ENCODE assay signal across 10 mouse cellular contexts in genomic region chr8:94354571-94354970, GRCm38 (mm10). TPM values are rescaled to one million over a fixed set of nuclear protein-coding genes. Genes with fewer than 3 reads are reported as not detected.
DNase-seq lines count a peak whose midpoint lies in the region; ATAC-seq and TF ChIP-seq lines count a peak whose summit lies in the region.
"Had no signal": no experiment of that assay in that cellular context is flagged by ENCODE, and none has a peak within 500 bp of the region (broad histone marks: within the 10 kb centered on the region; RNA-seq: fewer than 3 reads in every experiment).

No protein-coding gene starts in this region.

- H3K9me3 ChIP-seq in heart, embryonic 11.5 days (replicated peaks; ENCODE audit: control insufficient read depth, low read length): no peaks in the 10 kb centered on the region
- H3K9me3 ChIP-seq in forebrain, embryonic 16.5 days (ENCODE audit: control insufficient read depth, low read length): no peaks in the 10 kb centered on the region
- H3K9me3 ChIP-seq in midbrain, embryonic 10.5 days (replicated peaks): no peaks in the 10 kb centered on the region

- H3K27ac ChIP-seq in heart, embryonic 11.5 days (ENCODE audit: low read depth, low read length): no peak overlapping the region
- peak overlapping the region; percentile 84 for H3K27ac ChIP-seq in thymus, adult 2 months (ENCODE audit: control insufficient read depth, insufficient read depth, low read length)
- no peak overlapping the region for H3K27ac ChIP-seq in forebrain, embryonic 16.5 days (ENCODE audit: low read length)
- no peak overlapping the region for H3K27ac ChIP-seq in midbrain, embryonic 10.5 days (replicated peaks)
- H3K27ac ChIP-seq: hindbrain, postnatal 0 days; macrophage had no signal

- no peaks in the 10 kb centered on the region for H3K36me3 ChIP-seq in heart, embryonic 11.5 days (ENCODE audit: control insufficient read depth, insufficient read depth, low read length)
- H3K36me3 ChIP-seq in thymus, adult 2 months (ENCODE audit: control insufficient read depth, insufficient read depth, low read length): no peaks in the 10 kb centered on the region
- no peaks in the 10 kb centered on the region for H3K36me3 ChIP-seq in forebrain, embryonic 16.5 days (ENCODE audit: control insufficient read depth, insufficient read depth)
- no peaks in the 10 kb centered on the region for H3K36me3 ChIP-seq in midbrain, embryonic 10.5 days

- peak; percentile 36 to 40 for DNase-seq in heart, adult 9 months (ENCODE audit: low spot score in 2 of 2)
- DNase-seq in lung, postnatal 25 days (ENCODE audit: low spot score): peak; percentile 89
- DNase-seq in thymus, adult 2 months: peak; percentile 57
- DNase-seq in left cerebral cortex, postnatal 14 days (ENCODE audit: low spot score in 2 of 2): no peak
- no peak for DNase-seq in midbrain, embryonic 10.5 days (ENCODE audit: low spot score)

- H3K9ac ChIP-seq in heart, embryonic 11.5 days (ENCODE audit: low read depth, low read length): no peak overlapping the region
- H3K9ac ChIP-seq in forebrain, embryonic 16.5 days (replicated peaks; ENCODE audit: low read depth, low read length): no peak overlapping the region

- no peak for TF ChIP-seq CTCF in thymus, adult 2 months (IDR thresholded peaks at IDR 0.05; ENCODE audit: borderline replicate concordance, control insufficient read depth, extremely low read depth, insufficient read depth, low read length, poor library complexity)

- no peak for TF ChIP-seq POLR2A in thymus, adult 2 months (IDR thresholded peaks at IDR 0.05; ENCODE audit: control insufficient read depth, extremely low read depth, insufficient read depth, low read length, poor library complexity)

- no peak for ATAC-seq in heart, embryonic 11.5 days (replicated peaks; ENCODE audit: insufficient number of reproducible peaks, low FRiP score, low TSS enrichment)
- peak; percentile 86 for ATAC-seq in inflammation-experienced regulatory T-cells, adult 6 months
- no peak for ATAC-seq in forebrain, embryonic 16.5 days
- ATAC-seq: hindbrain, postnatal 0 days had no signal

- H3K4me3 ChIP-seq in heart, embryonic 11.5 days (ENCODE audit: low read depth, low read length): no peak overlapping the region
- H3K4me3 ChIP-seq in thymus, adult 2 months (ENCODE audit: control insufficient read depth, insufficient read depth, low read length): no peak overlapping the region
- no peak overlapping the region for H3K4me3 ChIP-seq in forebrain, embryonic 16.5 days (replicated peaks; ENCODE audit: low read length)
- no peak overlapping the region for H3K4me3 ChIP-seq in midbrain, embryonic 10.5 days

- no peaks in the 10 kb centered on the region for H3K27me3 ChIP-seq in heart, embryonic 11.5 days (ENCODE audit: control insufficient read depth, insufficient read depth, low read length)
- no peaks in the 10 kb centered on the region for H3K27me3 ChIP-seq in thymus, adult 2 months (ENCODE audit: control insufficient read depth, insufficient read depth, low read length)
- H3K27me3 ChIP-seq in forebrain, embryonic 16.5 days (replicated peaks; ENCODE audit: control insufficient read depth, insufficient read depth, low read length): no peaks in the 10 kb centered on the region
- no peaks in the 10 kb centered on the region for H3K27me3 ChIP-seq in midbrain, embryonic 10.5 days (ENCODE audit: low read depth, poor library complexity, severe bottlenecking)

- H3K4me1 ChIP-seq in heart, embryonic 11.5 days (ENCODE audit: control insufficient read depth, insufficient read depth, low read length): peaks cover 19% of the 10 kb centered on the region
- peaks cover 14% of the 10 kb centered on the region for H3K4me1 ChIP-seq in thymus, adult 2 months (replicated peaks; ENCODE audit: control insufficient read depth, insufficient read depth, low read length)
- H3K4me1 ChIP-seq in forebrain, embryonic 16.5 days (replicated peaks; ENCODE audit: control insufficient read depth, insufficient read depth, low read length): peaks cover 5% of the 10 kb centered on the region
- H3K4me1 ChIP-seq in midbrain, embryonic 10.5 days: 0 out of 2 replicates have a peak, but pooled peaks cover 3% of the 10 kb centered on the region

- intact Hi-C loops in left cerebral cortex, postnatal 14 days (cut with DNase I): no loop called here

- WGBS in heart, embryonic 11.5 days (ENCODE audit: insufficient replicate concordance): 64% methylated on average over 4 of the region's 4 CpGs
- WGBS in thymus, adult 2 months: 4% methylated on average over 4 of the region's 4 CpGs
- WGBS in forebrain, embryonic 16.5 days: 86% methylated on average over 4 of the region's 4 CpGs
- 87% methylated on average over 4 of the region's 4 CpGs for WGBS in midbrain, embryonic 10.5 days

- H3K4me2 ChIP-seq in heart, embryonic 11.5 days: no peak overlapping the region
- no peak overlapping the region for H3K4me2 ChIP-seq in forebrain, embryonic 16.5 days (ENCODE audit: low read length)

RNA-seq across cellular contexts. Expression of gene Slc12a3, which starts 25.6 kb away (rescaled TPM):
- polyA plus RNA-seq in heart, embryonic 11.5 days (2014; fragmentation: Nextera tagmentation; extraction: Ambion mirVana): 0.20 TPM in 1 of 2 replicates, not detected in the other
- polyA plus RNA-seq in inflammation-experienced regulatory T-cells, adult 6 months (2017; shearing (Covaris generic)): under 1 TPM in 1 of 3 experiments, not detected in 2; 0.20 TPM
- 1.3 TPM in 2 replicates for polyA plus RNA-seq in thymus, adult 2 months (2012; rRNA removed)
- polyA plus RNA-seq in forebrain, embryonic 16.5 days (2015; fragmentation: Nextera tagmentation; extraction: Ambion mirVana): 0.10 TPM in 1 of 2 replicates, not detected in the other
- total RNA-seq in left cerebral cortex, postnatal 14 days (2021): under 1 TPM; 0.36 to 0.51 TPM
- polyA plus RNA-seq in midbrain, embryonic 10.5 days (2016; fragmentation: Nextera tagmentation; extraction: Ambion mirVana): not detected in 2 replicates
- polyA plus RNA-seq: macrophage had no signal

RNA-seq across cellular contexts. Expression of gene Herpud1, which starts 31.7 kb away (rescaled TPM):
- polyA plus RNA-seq in heart, embryonic 11.5 days (2014; fragmentation: Nextera tagmentation; extraction: Ambion mirVana): 80.5 and 84.1 TPM in 2 replicates
- 100 to 1,000 TPM in 2 of 3 experiments, 10 to 100 TPM in 1; 75.9 to 149 (median 110) TPM for polyA plus RNA-seq in inflammation-experienced regulatory T-cells, adult 6 months (2017; shearing (Covaris generic))
- polyA plus RNA-seq in thymus, adult 2 months (2012; rRNA removed): 198 and 218 TPM in 2 replicates
- polyA plus RNA-seq in forebrain, embryonic 16.5 days (2015; fragmentation: Nextera tagmentation; extraction: Ambion mirVana): 68.0 and 78.0 TPM in 2 replicates
- total RNA-seq in left cerebral cortex, postnatal 14 days (2021): 10 to 100 TPM; 48.8 to 60.8 TPM
- polyA plus RNA-seq in midbrain, embryonic 10.5 days (2016; fragmentation: Nextera tagmentation; extraction: Ambion mirVana): 56.2 and 57.7 TPM in 2 replicates

Comparison
In these comparisons a context has a peak if more than half of its experiments do, and no peak if none do; other contexts are left out.
1. DNase-seq: peak in heart, adult 9 months (2 of 2), lung, postnatal 25 days (single experiment) and thymus, adult 2 months (single experiment); none in left cerebral cortex, postnatal 14 days (0 of 2) and midbrain, embryonic 10.5 days (single experiment).